19 mouse cellular contexts compared by ENCODE assay signal in the genomic region with DNA sequence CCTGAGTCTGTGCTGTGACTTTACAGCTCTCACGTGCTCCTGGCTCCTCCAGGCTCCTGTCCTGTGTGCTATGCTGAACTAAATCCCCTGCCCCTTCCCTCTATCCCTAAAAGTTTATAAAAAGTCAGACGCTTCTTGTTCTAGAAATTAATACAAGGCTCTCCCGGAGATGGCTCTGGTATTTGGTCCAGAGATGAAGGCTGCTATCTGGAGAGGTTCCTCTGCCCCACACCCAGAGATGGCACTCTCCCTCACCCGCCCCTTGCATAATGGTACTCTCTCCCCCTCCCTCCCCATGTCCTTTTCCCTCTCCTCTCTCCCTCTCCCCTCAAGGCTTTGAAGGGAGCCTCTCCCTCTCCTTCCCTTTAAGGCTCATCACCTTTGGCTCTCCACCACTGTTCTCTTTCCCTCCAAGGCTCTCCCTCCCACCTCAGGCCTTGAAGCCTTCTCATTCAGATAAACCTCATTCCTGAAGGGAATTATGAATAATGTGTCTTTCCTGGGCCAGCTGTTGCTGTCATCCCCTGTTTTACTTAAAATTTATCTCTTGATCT.
A peak's percentile ranks its signal among the peaks of the same experiment; 100 is the strongest.
DNase-seq lines count a peak whose midpoint lies in the region; ATAC-seq and TF ChIP-seq lines count a peak whose summit lies in the region.
"Had no signal": no experiment of that assay in that cellular context is flagged by ENCODE, and none has a peak within 500 bp of the region (broad histone marks: within the 10 kb centered on the region; RNA-seq: fewer than 3 reads in every experiment).

No protein-coding gene starts in this region.

- H3K9me3 ChIP-seq in forebrain, embryonic 12.5 days = no peaks in the 10 kb centered on the region
- H3K9me3 ChIP-seq in forebrain, embryonic 10.5 days = no peaks in the 10 kb centered on the region
- H3K9me3 ChIP-seq in liver, embryonic 13.5 days (replicated peaks) = no peaks in the 10 kb centered on the region
- H3K9me3 ChIP-seq in liver, postnatal 0 days (ENCODE audit: low read length) = no peaks in the 10 kb centered on the region
- H3K9me3 ChIP-seq in forebrain, embryonic 14.5 days (replicated peaks; ENCODE audit: control insufficient read depth, low read length) = no peaks in the 10 kb centered on the region
- no peaks in the 10 kb centered on the region for H3K9me3 ChIP-seq in hindbrain, embryonic 14.5 days (ENCODE audit: control insufficient read depth, low read length)
- H3K9me3 ChIP-seq: embryonic facial prominence, embryonic 10.5 days; intestine, embryonic 15.5 days; liver, embryonic 15.5 days; neural tube, embryonic 12.5 days had no signal

- H3K4me3 ChIP-seq in forebrain, embryonic 12.5 days (replicated peaks) = no peak overlapping the region
- H3K4me3 ChIP-seq in forebrain, embryonic 10.5 days = no peak overlapping the region
- H3K4me3 ChIP-seq in liver, embryonic 13.5 days (replicated peaks) = no peak overlapping the region
- no peak overlapping the region for H3K4me3 ChIP-seq in liver, postnatal 0 days (ENCODE audit: low read depth, low read length)
- H3K4me3 ChIP-seq in forebrain, embryonic 14.5 days (ENCODE audit: low read depth, low read length) = no peak overlapping the region
- no peak overlapping the region for H3K4me3 ChIP-seq in hindbrain, embryonic 14.5 days (replicated peaks; ENCODE audit: low read length)
- H3K4me3 ChIP-seq: embryonic facial prominence, embryonic 10.5 days; heart, adult 2 months; intestine, embryonic 15.5 days; liver, embryonic 15.5 days; neural tube, embryonic 12.5 days had no signal

- H3K27me3 ChIP-seq in forebrain, embryonic 12.5 days = no peaks in the 10 kb centered on the region
- H3K27me3 ChIP-seq in forebrain, embryonic 10.5 days (ENCODE audit: poor library complexity, severe bottlenecking) = no peaks in the 10 kb centered on the region
- H3K27me3 ChIP-seq in liver, embryonic 13.5 days = no peaks in the 10 kb centered on the region
- H3K27me3 ChIP-seq in liver, postnatal 0 days (ENCODE audit: insufficient read depth, low read length) = no peaks in the 10 kb centered on the region
- H3K27me3 ChIP-seq in forebrain, embryonic 14.5 days (replicated peaks; ENCODE audit: control insufficient read depth, insufficient read depth, low read length) = no peaks in the 10 kb centered on the region
- H3K27me3 ChIP-seq in hindbrain, embryonic 14.5 days (ENCODE audit: control insufficient read depth, insufficient read depth, low read length) = no peaks in the 10 kb centered on the region
- H3K27me3 ChIP-seq: intestine, embryonic 15.5 days; liver, embryonic 15.5 days; neural tube, embryonic 12.5 days had no signal

- no peak for TF ChIP-seq EP300 in liver, postnatal 0 days (IDR thresholded peaks at IDR 0.05; ENCODE audit: low read depth)

- TF ChIP-seq CTCF in liver, postnatal 0 days (IDR thresholded peaks at IDR 0.05; ENCODE audit: low read depth) = no peak

- WGBS in forebrain, embryonic 12.5 days = 36% methylated on average over 4 of the region's 4 CpGs
- 37% methylated on average over 4 of the region's 4 CpGs for whole genome bisulfite sequencing in forebrain, embryonic 10.5 days
- WGBS in liver, embryonic 13.5 days (ENCODE audit: insufficient replicate concordance) = 41% methylated on average over 4 of the region's 4 CpGs
- 46% methylated on average over 4 of the region's 4 CpGs for WGBS in liver, postnatal 0 days (ENCODE audit: insufficient replicate concordance)
- WGBS in forebrain, embryonic 14.5 days = 41% methylated on average over 4 of the region's 4 CpGs
- WGBS in hindbrain, embryonic 14.5 days = 33% methylated on average over 4 of the region's 4 CpGs

- peak; percentile 36; the same call in 1 of the 2 replicates for ATAC-seq in forebrain, embryonic 12.5 days (ENCODE audit: low FRiP score)
- ATAC-seq in liver, embryonic 13.5 days (ENCODE audit: low read depth) = peak; percentile 41; the same call in 1 of the 2 replicates
- ATAC-seq in liver, postnatal 0 days = no peak
- ATAC-seq in forebrain, embryonic 14.5 days = peak; percentile 30; the same call in 1 of the 2 replicates
- ATAC-seq in hindbrain, embryonic 14.5 days (ENCODE audit: low FRiP score) = 0 out of 2 replicates have a peak, but pooled peaks have one; percentile 11
- ATAC-seq: intestine, embryonic 15.5 days had no signal

- DNase-seq in forebrain, embryonic 10.5 days (ENCODE audit: extremely low spot score, low spot score) = no peak
- DNase-seq in liver, embryonic 13.5 days = no peak
- DNase-seq in liver, postnatal 0 days = no peak
- no peak for DNase-seq in forebrain, embryonic 14.5 days (ENCODE audit: low spot score)
- DNase-seq in hindbrain, embryonic 14.5 days (ENCODE audit: low spot score) = no peak
- no peak for DNase-seq in layer of hippocampus, adult 18-20 months (ENCODE audit: low spot score in 2 of 2)
- DNase-seq: cerebellum, adult 2 months; cerebellum, postnatal 36 days; gastrocnemius, postnatal 10 days; heart, adult 2 months; heart, postnatal 36 days; kidney, postnatal 14 days; lung, postnatal 10 days; thymus, postnatal 4 days had no signal

- H3K36me3 ChIP-seq in forebrain, embryonic 12.5 days (replicated peaks) = no peaks in the 10 kb centered on the region
- H3K36me3 ChIP-seq in forebrain, embryonic 10.5 days (replicated peaks) = no peaks in the 10 kb centered on the region
- no peaks in the 10 kb centered on the region for H3K36me3 ChIP-seq in liver, embryonic 13.5 days
- no peaks in the 10 kb centered on the region for H3K36me3 ChIP-seq in liver, postnatal 0 days (replicated peaks; ENCODE audit: insufficient read depth, low read length)
- H3K36me3 ChIP-seq in forebrain, embryonic 14.5 days (ENCODE audit: control insufficient read depth, insufficient read depth, low read length) = no peaks in the 10 kb centered on the region
- H3K36me3 ChIP-seq in hindbrain, embryonic 14.5 days (replicated peaks; ENCODE audit: control insufficient read depth, insufficient read depth) = no peaks in the 10 kb centered on the region
- H3K36me3 ChIP-seq: embryonic facial prominence, embryonic 10.5 days; intestine, embryonic 15.5 days; liver, embryonic 15.5 days; neural tube, embryonic 12.5 days had no signal

- H3K4me1 ChIP-seq in forebrain, embryonic 12.5 days = peaks cover 19% of the 10 kb centered on the region
- H3K4me1 ChIP-seq in forebrain, embryonic 10.5 days = peaks cover 21% of the 10 kb centered on the region
- peaks cover 19% of the 10 kb centered on the region for H3K4me1 ChIP-seq in liver, embryonic 13.5 days (replicated peaks)
- peaks cover 6% of the 10 kb centered on the region; the same call in 1 of the 2 replicates for H3K4me1 ChIP-seq in liver, postnatal 0 days (ENCODE audit: insufficient read depth)
- peaks cover 10% of the 10 kb centered on the region for H3K4me1 ChIP-seq in forebrain, embryonic 14.5 days (ENCODE audit: control insufficient read depth, insufficient read depth, low read length)
- peaks cover 12% of the 10 kb centered on the region; the same call in 1 of the 2 replicates for H3K4me1 ChIP-seq in hindbrain, embryonic 14.5 days (replicated peaks; ENCODE audit: control insufficient read depth, insufficient read depth, low read length)
- H3K4me1 ChIP-seq: intestine, embryonic 15.5 days; liver, embryonic 15.5 days had no signal

- 0 out of 2 replicates have a peak overlapping the region, but pooled peaks have one; percentile 42 for H3K27ac ChIP-seq in forebrain, embryonic 12.5 days
- no peak overlapping the region for H3K27ac ChIP-seq in forebrain, embryonic 10.5 days
- no peak overlapping the region for H3K27ac ChIP-seq in liver, embryonic 13.5 days
- H3K27ac ChIP-seq in liver, postnatal 0 days (ENCODE audit: low read depth) = no peak overlapping the region
- H3K27ac ChIP-seq in forebrain, embryonic 14.5 days (ENCODE audit: low read depth, low read length) = no peak overlapping the region
- no peak overlapping the region for H3K27ac ChIP-seq in hindbrain, embryonic 14.5 days
- H3K27ac ChIP-seq: embryonic facial prominence, embryonic 10.5 days; heart, adult 2 months; intestine, embryonic 15.5 days; liver, embryonic 15.5 days; neural tube, embryonic 12.5 days had no signal

- H3K4me2 ChIP-seq in forebrain, embryonic 12.5 days = no peak overlapping the region
- no peak overlapping the region for H3K4me2 ChIP-seq in liver, embryonic 13.5 days
- H3K4me2 ChIP-seq in liver, postnatal 0 days (ENCODE audit: low read depth, low read length) = no peak overlapping the region
- H3K4me2 ChIP-seq in forebrain, embryonic 14.5 days (ENCODE audit: low read length) = no peak overlapping the region
- H3K4me2 ChIP-seq in hindbrain, embryonic 14.5 days (replicated peaks) = no peak overlapping the region
- H3K4me2 ChIP-seq: intestine, embryonic 15.5 days; liver, embryonic 15.5 days; neural tube, embryonic 12.5 days had no signal

- H3K9ac ChIP-seq in forebrain, embryonic 12.5 days = no peak overlapping the region
- H3K9ac ChIP-seq in liver, embryonic 13.5 days = no peak overlapping the region
- no peak overlapping the region for H3K9ac ChIP-seq in liver, postnatal 0 days (replicated peaks)
- H3K9ac ChIP-seq in forebrain, embryonic 14.5 days (ENCODE audit: low read length) = no peak overlapping the region
- no peak overlapping the region for H3K9ac ChIP-seq in hindbrain, embryonic 14.5 days
- H3K9ac ChIP-seq: intestine, embryonic 15.5 days; liver, embryonic 15.5 days; neural tube, embryonic 12.5 days had no signal
